Mouse (Mus musculus) small intestine, adult 2 months (tissue): Measurements from ENCODE around the gene Gm5767. TPM values are rescaled to one million over a fixed set of nuclear protein-coding genes. Genes with fewer than 3 reads are reported as not detected.

Source experiments
- H3K27ac ChIP-seq: fragments of 200-500 bp; 2 replicates; pipeline ENCODE4 v1.5.1; 2012; ENCODE audit warnings: low read depth, low read length, control low read depth, inconsistent platforms; ENCODE audit not compliant: insufficient read depth
- H3K27me3 ChIP-seq: fragments of 200-500 bp; 2 replicates; pipeline ENCODE4 v1.6.1; 2012; ENCODE audit warnings: mild to moderate bottlenecking, moderate library complexity, low read length, inconsistent platforms; ENCODE audit not compliant: control insufficient read depth, insufficient read depth
- H3K36me3 ChIP-seq: fragments of 200-500 bp; 2 replicates; pipeline ENCODE4 v1.6.1; 2012; ENCODE audit warnings: mild to moderate bottlenecking, low read length, control low read depth, inconsistent platforms; ENCODE audit not compliant: control insufficient read depth, insufficient read depth
- H3K4me1 ChIP-seq: fragments of 200-500 bp; 2 replicates; pipeline ENCODE4 v1.6.1; 2012; ENCODE audit warnings: low read length, inconsistent platforms, mixed read lengths; ENCODE audit not compliant: control insufficient read depth, insufficient read depth, insufficient read length
- H3K4me3 ChIP-seq: fragments of 200-500 bp; 2 replicates; pipeline ENCODE4 v1.5.1; 2012; ENCODE audit warnings: low read depth, mild to moderate bottlenecking, control low read depth, inconsistent platforms, low read length, moderate library complexity
- CTCF ChIP-seq: fragments of 200-500 bp; IDR thresholded peaks from 2 replicates; pipeline ENCODE4 v1.5.1; 2012; ENCODE audit warnings: low read depth, mild to moderate bottlenecking, control low read depth, inconsistent platforms, low read length, moderate library complexity, mixed read lengths; ENCODE audit not compliant: insufficient replicate concordance, insufficient read length; ENCODE audit errors: extremely low read depth
- POLR2A ChIP-seq: fragments of 200-500 bp; IDR thresholded peaks from 2 replicates; pipeline ENCODE4 v1.6.1; 2012; ENCODE audit warnings: low read depth, mild to moderate bottlenecking, control low read depth, inconsistent platforms, low read length, moderate library complexity
- WGBS: fragments of 180-500 bp; shearing (Covaris S2); methylation state at CpG from one replicate; pipeline ENCODE4 v1.1.7; 2018; 5-methylcytosine and 5-hydroxymethylcytosine counted together
- polyA plus RNA-seq: library from polyadenylated mRNA; depleted of rRNA; stranded (reverse); fragments of >200 nt; gene quantifications from 2 replicates; pipeline ENCODE4 v1.2.3, GENCODE M21; 2012

Gene Gm5767
- polyA plus RNA-seq, 1 experiment, result not detected

- TF ChIP-seq CTCF (no peak), POLR2A (no peak)
- Histone ChIP-seq H3K4me1 (no peaks in the 10 kb centered on the region), H3K4me3 (no peak overlapping the region), H3K36me3 (peaks cover 86% of the 10 kb centered on the region), H3K27me3 (no peaks in the 10 kb centered on the region), H3K27ac (no peak overlapping the region)
- WGBS, result 65% methylated on average over 3 of the region's 3 CpGs
Measured at GRCm38 (mm10) chr16:8700586-8700985, 20.0 kb downstream of the Gm5767 start.

- Histone ChIP-seq H3K4me1 (peaks cover 6% of the 10 kb centered on the region; the same call in 1 of the 2 replicates), H3K36me3 (peaks cover 64% of the 10 kb centered on the region), H3K27ac (no peak overlapping the region), H3K27me3 (no peaks in the 10 kb centered on the region), H3K4me3 (no peak overlapping the region)
- 82% methylated on average over 9 of the region's 9 CpGs for WGBS
- TF ChIP-seq CTCF, result no peak
- TF ChIP-seq POLR2A, result no peak
Measured at GRCm38 (mm10) chr16:8711998-8712397, 31.4 kb downstream of the Gm5767 start.

GRCm38 (mm10) chr16:8714851-8715250 lies 34.3 kb downstream of the Gm5767 start:
- H3K36me3 ChIP-seq, result peaks cover 40% of the 10 kb centered on the region
- no peak overlapping the region; the same call in 1 of the 2 replicates for H3K27ac ChIP-seq
- H3K4me3 ChIP-seq, result no peak overlapping the region
- 55% methylated on average over 5 of the region's 5 CpGs for WGBS
- TF ChIP-seq POLR2A, result no peak
- no peak for TF ChIP-seq CTCF
- H3K27me3 ChIP-seq, result no peaks in the 10 kb centered on the region
- peaks cover 9% of the 10 kb centered on the region; the same call in 1 of the 2 replicates for H3K4me1 ChIP-seq

- WGBS, result 53% methylated on average over 10 of the region's 10 CpGs
- no peak overlapping the region for H3K27ac ChIP-seq
- peaks cover 9% of the 10 kb centered on the region; the same call in 1 of the 2 replicates for H3K4me1 ChIP-seq
- TF ChIP-seq POLR2A, result no peak
- TF ChIP-seq CTCF, result no peak
- no peak overlapping the region for H3K4me3 ChIP-seq
- H3K27me3 ChIP-seq, result no peaks in the 10 kb centered on the region
- H3K36me3 ChIP-seq, result peaks cover 37% of the 10 kb centered on the region
Measured at GRCm38 (mm10) chr16:8715513-8716080, 35.0 kb downstream of the Gm5767 start.

GRCm38 (mm10) chr16:8716300-8716699 lies 35.7 kb downstream of the Gm5767 start:
- 43% methylated on average over 6 of the region's 6 CpGs for WGBS
- TF ChIP-seq CTCF, result no peak
- Histone ChIP-seq H3K4me1 (peaks cover 9% of the 10 kb centered on the region; the same call in 1 of the 2 replicates), H3K36me3 (peaks cover 33% of the 10 kb centered on the region), H3K27ac (no peak overlapping the region), H3K4me3 (no peak overlapping the region), H3K27me3 (no peaks in the 10 kb centered on the region)

- Histone ChIP-seq H3K4me1 (peaks cover 6% of the 10 kb centered on the region; the same call in 1 of the 2 replicates), H3K27me3 (no peaks in the 10 kb centered on the region), H3K4me3 (no peak overlapping the region), H3K36me3 (peaks cover 27% of the 10 kb centered on the region), H3K27ac (no peak overlapping the region)
- TF ChIP-seq POLR2A, result no peak
- TF ChIP-seq CTCF, result no peak
- WGBS, result 90% methylated on average over 10 of the region's 10 CpGs
Measured at GRCm38 (mm10) chr16:8717744-8718143, 37.2 kb downstream of the Gm5767 start.

GRCm38 (mm10) chr16:8720447-8720846 lies 39.9 kb downstream of the Gm5767 start:
- TF ChIP-seq CTCF (no peak), POLR2A (no peak)

GRCm38 (mm10) chr16:8724031-8724430 lies 43.5 kb downstream of the Gm5767 start:
- WGBS, result 74% methylated on average over 3 of the region's 3 CpGs
- Histone ChIP-seq H3K27ac (no peak overlapping the region), H3K36me3 (no peaks in the 10 kb centered on the region), H3K4me1 (no peaks in the 10 kb centered on the region; the same call in 1 of the 2 replicates), H3K27me3 (no peaks in the 10 kb centered on the region), H3K4me3 (no peak overlapping the region)
- TF ChIP-seq CTCF (no peak), POLR2A (no peak)

More at GRCm38 (mm10) chr16:8720447-8720846, 39.9 kb downstream of the Gm5767 start:
- Histone ChIP-seq H3K4me3 (no peak overlapping the region), H3K4me1 (peaks cover 3% of the 10 kb centered on the region; the same call in 1 of the 2 replicates), H3K27me3 (no peaks in the 10 kb centered on the region), H3K36me3 (peaks cover 8% of the 10 kb centered on the region), H3K27ac (no peak overlapping the region)
- WGBS, result 78% methylated on average over 4 of the region's 4 CpGs
